Mouse (Mus musculus) liver, embryonic 11.5 days (tissue): ENCODE measurements around the gene Gria4. TPM values are rescaled to one million over a fixed set of nuclear protein-coding genes. Genes with fewer than 3 reads are reported as not detected.
"Not testable (repeated sequence)": the region's sequence is repeated elsewhere in the genome, so short reads cannot be mapped to it uniquely, and the experiment has no call there.

ENCODE experiments used
- ATAC-seq: fragments of 200-750 bp; cut with Nextera tagmentation; replicated peaks from 2 replicates; pipeline ENCODE4 v1.8.0; 2017; ENCODE audit warnings: moderate number of reproducible peaks, mild to moderate bottlenecking, moderate TSS enrichment, moderate library complexity; ENCODE audit not compliant: low FRiP score
- DNase-seq: peaks from one replicate; pipeline ENCODE4 v3.0.0-alpha.2; 2017; ENCODE audit warnings: low spot score
- H3K27ac ChIP-seq: fragments of 300-500 bp; sonication (generic); 2 replicates; pipeline ENCODE4 v1.5.1; 2014; ENCODE audit warnings: mild to moderate bottlenecking, low read depth, low read length, control low read depth
- H3K27me3 ChIP-seq: fragments of 300-500 bp; sonication (generic); replicated peaks from 2 replicates; pipeline ENCODE4 v1.6.1; 2014; ENCODE audit warnings: low read length, mixed read lengths; ENCODE audit not compliant: control insufficient read depth, insufficient read depth
- H3K36me3 ChIP-seq: fragments of 300-500 bp; sonication (generic); 2 replicates; pipeline ENCODE4 v1.6.1; 2014; ENCODE audit warnings: mild to moderate bottlenecking, low read length, moderate library complexity, mixed read lengths; ENCODE audit not compliant: control insufficient read depth, insufficient read depth
- H3K4me1 ChIP-seq: fragments of 300-500 bp; sonication (generic); replicated peaks from 2 replicates; pipeline ENCODE4 v1.6.1; 2014; ENCODE audit warnings: low read length, mixed read lengths; ENCODE audit not compliant: control insufficient read depth, insufficient read depth
- H3K4me2 ChIP-seq: fragments of 300-500 bp; sonication (generic); 2 replicates; pipeline ENCODE4 v1.6.1; 2014; ENCODE audit warnings: mild to moderate bottlenecking, control low read depth, moderate library complexity
- H3K4me3 ChIP-seq: fragments of 300-500 bp; sonication (generic); 2 replicates; pipeline ENCODE4 v1.5.1; 2014; ENCODE audit warnings: low read depth, low read length, control low read depth
- H3K9ac ChIP-seq: fragments of 300-500 bp; sonication (generic); 2 replicates; pipeline ENCODE4 v1.6.1; 2014; ENCODE audit warnings: low read depth, low read length, control low read depth
- H3K9me3 ChIP-seq: fragments of 300-500 bp; sonication (generic); 2 replicates; pipeline ENCODE4 v1.6.1; 2016; ENCODE audit warnings: low read length, inconsistent platforms, mixed read lengths; ENCODE audit not compliant: control insufficient read depth
- WGBS: fragments of 180-500 bp; shearing (Covaris S2); extraction: QIAGEN DNeasy Blood & Tissue Kit; methylation state at CpG from one replicate; pipeline ENCODE4 v1.1.7; 2014; 5-methylcytosine and 5-hydroxymethylcytosine counted together
- microRNA-seq: library from miRNA; unstranded; fragments of <30 nt; microRNA quantifications from one replicate; pipeline ENCODE4, GENCODE M21; 2017; ENCODE audit warnings: borderline number of aligned reads
- polyA plus RNA-seq: library from polyadenylated mRNA; unstranded; fragments of >200 nt; fragmentation: Nextera tagmentation; extraction: Ambion mirVana; gene quantifications from 2 replicates; pipeline ENCODE4 v1.2.1, GENCODE M21; 2014

Gria4 gene
- polyA plus RNA-seq, 1 experiment from 2014 or later, result 0.86 TPM

DNA sequence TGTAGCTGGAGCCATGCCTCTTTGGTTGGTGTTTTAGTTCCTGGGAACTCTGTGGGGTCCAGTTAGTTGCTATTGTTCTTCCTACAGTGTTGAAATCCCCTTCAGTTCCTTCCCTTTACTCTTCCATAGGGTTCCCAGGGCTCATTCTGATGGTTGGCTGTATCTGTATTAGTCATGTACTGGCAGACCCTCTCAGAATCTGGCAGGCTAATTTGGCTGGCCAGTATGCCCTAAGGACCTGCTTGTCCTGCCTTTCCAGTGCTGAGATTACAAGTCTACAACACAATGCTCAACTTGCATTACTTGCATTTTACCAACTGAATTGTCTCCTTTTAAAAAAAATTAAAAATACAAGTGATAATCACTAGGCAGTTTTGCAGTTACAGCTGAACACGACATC is 338.4 kb downstream of the Gria4 start:
- WGBS, result 80% methylated on average over 1 of the region's 1 CpGs
- H3K27ac ChIP-seq, result no peak overlapping the region
- no peaks in the 10 kb centered on the region for H3K9me3 ChIP-seq
- H3K4me2 ChIP-seq, result no peak overlapping the region
- no peak for ATAC-seq
- H3K27me3 ChIP-seq, result no peaks in the 10 kb centered on the region
- no peak overlapping the region for H3K4me3 ChIP-seq
- no peak for DNase-seq
- H3K9ac ChIP-seq, result no peak overlapping the region
- no peaks in the 10 kb centered on the region for H3K4me1 ChIP-seq
- no peaks in the 10 kb centered on the region for H3K36me3 ChIP-seq

DNA sequence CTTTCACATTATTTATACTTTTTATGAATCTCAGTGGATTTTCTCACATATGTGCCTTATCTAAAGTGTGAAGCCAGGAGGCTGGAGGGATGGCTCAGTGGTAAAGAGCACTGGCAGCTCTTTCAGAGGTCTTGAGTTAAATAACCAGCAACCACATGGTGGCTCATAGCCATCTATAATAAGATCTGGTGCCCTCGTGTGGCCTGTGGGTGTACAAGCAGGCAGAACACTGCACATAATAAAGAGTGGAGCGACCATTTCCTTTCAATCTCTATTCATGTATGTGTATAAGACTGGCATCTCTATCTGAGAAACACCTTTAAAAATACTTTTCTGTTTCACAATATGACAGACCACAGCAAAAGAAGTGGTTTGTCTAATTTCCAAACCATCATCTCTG is 353.1 kb downstream of the Gria4 start:
- DNase-seq (no peak), ATAC-seq (peak; percentile 73)
- H3K4me3 ChIP-seq, result no peak overlapping the region
- H3K4me1 ChIP-seq, result no peaks in the 10 kb centered on the region
- H3K9me3 ChIP-seq, result no peaks in the 10 kb centered on the region
- H3K4me2 ChIP-seq, result no peak overlapping the region
- H3K9ac ChIP-seq, result no peak overlapping the region
- 13% methylated on average over 2 of the region's 2 CpGs for WGBS
- H3K27ac ChIP-seq, result no peak overlapping the region
- no peaks in the 10 kb centered on the region for H3K36me3 ChIP-seq
- H3K27me3 ChIP-seq, result no peaks in the 10 kb centered on the region

DNA sequence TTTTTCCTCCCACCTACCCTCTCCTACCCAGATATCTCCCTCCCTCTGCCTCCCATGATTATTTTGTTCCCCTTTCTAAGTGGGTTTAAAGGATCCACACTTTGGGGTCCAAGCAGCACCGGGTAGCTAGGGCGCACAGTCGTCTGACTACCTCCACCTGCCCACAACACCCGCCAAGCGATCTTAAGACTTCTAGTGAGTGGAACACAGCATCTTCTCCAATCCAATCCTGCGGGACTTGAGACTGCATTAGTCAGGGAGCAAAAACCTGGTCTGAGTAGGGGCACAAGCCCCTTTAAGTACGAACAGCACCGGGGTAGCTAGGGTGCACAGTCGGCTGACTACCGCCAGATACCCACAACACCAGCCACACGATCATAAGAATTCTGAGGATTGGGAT is 395.2 kb downstream of the Gria4 start:
- H3K4me2 ChIP-seq, DNase-seq, H3K4me1 ChIP-seq, H3K9ac ChIP-seq, H3K9me3 ChIP-seq, H3K36me3 ChIP-seq, H3K4me3 ChIP-seq, H3K27me3 ChIP-seq, ATAC-seq, H3K27ac ChIP-seq: not testable (repeated sequence)
- WGBS, result 86% methylated on average over 11 of the region's 11 CpGs

GRCm38 (mm10) chr9:4376640-4377120 is 419.4 kb downstream of the Gria4 start:
- H3K4me1 ChIP-seq, result peaks cover 3% of the 10 kb centered on the region; the same call in 1 of the 2 replicates
- ATAC-seq (no peak; the same call in 1 of the 2 replicates), DNase-seq (no peak)
- H3K27ac ChIP-seq, result no peak overlapping the region
- H3K4me2 ChIP-seq, result peak overlapping the region; percentile 63
- H3K27me3 ChIP-seq, result no peaks in the 10 kb centered on the region
- H3K4me3 ChIP-seq, result peak overlapping the region; percentile 78
- H3K36me3 ChIP-seq, result no peaks in the 10 kb centered on the region
- 0% methylated on average over 15 of the region's 15 CpGs for WGBS
- peak overlapping the region; percentile 70 for H3K9ac ChIP-seq
- H3K9me3 ChIP-seq, result no peaks in the 10 kb centered on the region

- Histone ChIP-seq H3K4me2 (peak within 1 kb of the TSS; percentile 63), H3K4me1 (peaks cover 3% of the 10 kb centered on the region; the same call in 1 of the 2 replicates), H3K4me3 (peak within 1 kb of the TSS; percentile 78), H3K36me3 (no peaks in the 10 kb centered on the region), H3K27ac (no peak within 1 kb of the TSS), H3K9ac (peak within 1 kb of the TSS; percentile 70), H3K27me3 (no peaks in the 10 kb centered on the region), H3K9me3 (no peaks in the 10 kb centered on the region)
- ATAC-seq (peak; percentile 99), DNase-seq (peak; percentile 89)
- WGBS, result 4% methylated on average over 31 of the region's 31 CpGs
Observed at GRCm38 (mm10) chr9:4375828-4376639, 420.0 kb downstream of the Gria4 start, which contains the start of gene Msantd4. Gene Msantd4, plus strand, starts transcription at chr9:4376562.

Small RNA genes lying within 50 kb of the gene (microRNA-seq; reads per million reads assigned to microRNA genes)
- gene Gm23811 (not detected), gene Gm23992 (not detected)
